Mouse (Mus musculus) myocyte (in vitro differentiated cells): ENCODE measurements around the gene Prkn.

Source experiments
- CEBPB ChIP-seq: IDR thresholded peaks from 2 replicates; pipeline ENCODE4 v1.6.1; 2011; ENCODE audit warnings: mild to moderate bottlenecking, moderate library complexity; ENCODE audit not compliant: poor library complexity, insufficient read depth, severe bottlenecking
- MAX ChIP-seq: IDR thresholded peaks from one replicate; pipeline ENCODE4 v1.6.1; 2011; ENCODE audit warnings: low read depth, mild to moderate bottlenecking, control low read depth
- POLR2A ChIP-seq: IDR thresholded peaks from one replicate; pipeline ENCODE4 v1.6.1; 2011; ENCODE audit warnings: low read depth, mild to moderate bottlenecking, control low read depth, moderate library complexity; ENCODE audit not compliant: insufficient read length
- POLR2AphosphoS2 ChIP-seq: IDR thresholded peaks from one replicate; pipeline ENCODE4 v1.6.1; 2011; ENCODE audit warnings: low read depth, control low read depth; ENCODE audit not compliant: insufficient read length
- REST ChIP-seq: IDR thresholded peaks from one replicate; pipeline ENCODE4 v1.6.1; 2011; ENCODE audit warnings: mild to moderate bottlenecking, control low read depth, moderate library complexity; ENCODE audit not compliant: insufficient read depth, insufficient read length
- SRF ChIP-seq: IDR thresholded peaks from one replicate; pipeline ENCODE4 v1.6.1; 2011; ENCODE audit warnings: low read depth; ENCODE audit not compliant: control insufficient read depth, insufficient read length
- TCF12 ChIP-seq: IDR thresholded peaks from one replicate; pipeline ENCODE4 v1.6.1; 2011; ENCODE audit warnings: mild to moderate bottlenecking, control low read depth; ENCODE audit not compliant: poor library complexity, insufficient read depth, severe bottlenecking
- USF1 ChIP-seq: IDR thresholded peaks from one replicate; pipeline ENCODE4 v1.6.1; 2011; ENCODE audit warnings: low read depth, mild to moderate bottlenecking, control low read depth, moderate library complexity

DNA sequence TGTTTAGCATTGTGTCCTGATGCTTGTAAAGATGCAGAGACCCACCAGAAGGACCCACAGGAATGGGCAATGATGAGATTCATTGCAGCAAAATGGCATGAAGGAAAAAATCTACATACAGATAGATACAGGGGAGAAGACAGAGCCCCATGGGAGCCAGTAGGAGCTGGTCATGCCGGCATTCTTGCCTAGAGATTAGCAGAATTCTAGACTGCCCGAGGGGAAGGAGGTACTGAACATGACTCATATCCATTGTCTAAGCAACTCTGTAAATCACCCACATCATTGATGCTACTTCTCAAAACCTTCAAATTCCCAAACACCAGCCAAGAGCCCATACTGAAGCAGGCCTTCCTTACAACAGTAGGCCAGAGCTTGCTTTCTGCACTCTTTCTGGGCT, 591.1 kb downstream of the Prkn start:
- no peak for TF ChIP-seq USF1
- TF ChIP-seq POLR2A, result no peak
- TF ChIP-seq TCF12, result no peak
- TF ChIP-seq MAX, result no peak
- no peak for TF ChIP-seq REST
- TF ChIP-seq POLR2AphosphoS2, result no peak
- no peak for TF ChIP-seq SRF
- TF ChIP-seq CEBPB, result no peak
